Mouse (Mus musculus) lung, postnatal 36 days (tissue): Measurements from ENCODE around the gene Plxdc1.

Experiments used
- DNase-seq: peaks from one replicate; pipeline ENCODE4 v3.0.0; 2022; ENCODE audit warnings: mixed read lengths

Gene Plxdc1

DNA sequence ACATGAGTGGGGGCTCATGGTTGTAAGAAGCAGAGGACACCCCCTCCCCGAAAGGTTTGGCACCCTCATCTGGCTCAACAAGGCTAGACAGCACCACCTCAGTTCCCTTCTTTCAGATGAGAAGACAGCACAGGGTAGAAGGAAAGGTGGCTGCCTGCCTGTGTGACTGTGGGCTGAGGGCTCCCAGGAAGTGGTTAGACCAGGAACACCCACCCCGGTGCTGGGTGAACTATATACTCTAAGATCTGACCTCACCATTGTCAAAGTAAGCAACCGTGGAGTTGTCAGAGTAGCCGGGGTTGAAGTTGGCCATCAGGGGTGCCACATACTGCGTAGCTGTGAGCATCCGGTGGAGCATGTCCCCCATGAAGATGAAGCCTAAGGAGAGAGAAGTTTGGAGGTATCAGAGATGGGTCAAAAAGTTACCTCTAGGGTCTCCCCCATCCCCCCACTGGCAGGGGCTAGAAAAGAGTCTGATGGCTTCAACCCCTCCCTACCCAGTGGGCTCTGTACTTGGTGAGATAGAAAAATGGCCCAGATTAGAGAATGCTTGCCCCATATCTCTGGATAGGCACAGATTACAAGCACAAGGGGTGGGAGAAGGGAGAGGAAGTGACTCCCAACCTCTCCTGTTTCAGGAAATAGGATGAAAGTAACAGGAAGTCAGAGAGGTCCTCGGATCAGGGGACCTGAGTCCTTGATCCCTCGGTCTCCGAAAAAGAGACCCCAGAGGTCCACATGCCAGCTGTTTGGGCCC, 30.9 kb downstream of the Plxdc1 start:
- DNase-seq, result no peak

DNA sequence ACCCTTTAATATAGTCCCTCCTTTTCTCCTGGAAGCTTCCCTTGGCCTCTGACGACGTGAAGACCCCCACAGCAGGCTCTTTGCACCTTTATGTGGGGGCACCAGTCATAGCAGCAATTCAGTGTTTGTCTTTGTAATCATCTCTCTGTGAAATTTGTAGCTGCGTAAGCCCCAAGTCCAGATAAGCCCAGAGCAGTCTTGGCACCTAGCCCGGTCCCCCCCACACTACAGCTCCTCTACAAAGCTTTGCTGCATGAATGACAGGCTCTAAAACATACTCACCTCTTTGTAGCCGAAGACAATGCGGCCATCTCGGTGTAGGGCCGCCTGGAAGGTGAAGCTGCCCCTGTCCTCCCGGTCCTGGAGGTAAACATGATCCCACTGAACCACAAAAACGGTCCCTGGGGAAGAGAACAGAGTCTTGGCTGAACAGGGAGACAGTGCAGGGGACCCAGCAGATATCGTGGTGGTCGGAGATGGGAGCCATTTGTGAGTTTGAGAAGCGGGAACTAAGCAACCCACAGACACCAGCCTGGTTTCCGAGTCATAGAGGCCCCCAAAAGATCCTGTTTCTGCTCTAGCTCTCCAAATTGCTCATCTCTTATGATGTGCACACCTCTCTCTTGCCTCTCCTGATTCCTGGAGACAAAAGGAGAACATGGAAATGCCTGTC, 31.6 kb downstream of the Plxdc1 start:
- DNase-seq, result no peak

- DNase-seq, result no peak
Observed at GRCm38 (mm10) chr11:97953939-97954275, 32.3 kb downstream of the Plxdc1 start.

DNA sequence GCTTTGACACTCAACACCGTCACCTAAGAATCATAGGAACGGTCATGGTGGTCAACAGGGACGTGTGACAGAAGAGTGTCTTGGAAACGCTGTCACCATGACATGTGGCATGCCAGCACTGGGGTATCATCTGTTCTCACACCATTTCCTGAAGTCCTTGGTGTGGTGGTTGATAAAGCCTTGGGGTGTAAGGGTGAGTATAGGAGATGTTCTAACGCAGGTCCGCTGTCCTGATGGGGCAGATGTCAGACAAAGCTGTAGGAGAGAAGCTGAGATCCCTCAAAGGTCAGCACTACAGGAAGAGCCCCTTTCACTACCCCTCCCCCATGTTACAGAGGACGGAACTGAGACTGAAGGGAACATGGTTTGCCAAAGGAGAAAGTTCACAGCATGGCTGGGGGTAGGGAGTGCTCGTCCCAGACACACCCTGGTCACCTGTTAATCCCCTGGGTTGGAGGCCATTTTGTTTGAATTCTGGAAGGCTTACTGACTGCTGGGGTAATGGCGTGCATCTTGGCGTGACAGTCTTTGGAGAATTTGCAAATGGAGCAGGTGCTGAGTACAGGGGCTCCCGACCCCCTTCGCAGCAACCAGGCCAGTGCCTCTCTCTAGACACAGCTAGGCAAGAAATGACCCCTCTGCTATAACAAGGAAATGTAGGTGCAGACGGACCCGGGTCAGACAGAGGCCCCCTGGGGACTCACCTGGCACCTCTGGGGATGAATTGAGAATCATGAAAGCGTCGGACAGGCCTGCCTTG, 32.9 kb downstream of the Plxdc1 start:
- DNase-seq, result no peak

DNA sequence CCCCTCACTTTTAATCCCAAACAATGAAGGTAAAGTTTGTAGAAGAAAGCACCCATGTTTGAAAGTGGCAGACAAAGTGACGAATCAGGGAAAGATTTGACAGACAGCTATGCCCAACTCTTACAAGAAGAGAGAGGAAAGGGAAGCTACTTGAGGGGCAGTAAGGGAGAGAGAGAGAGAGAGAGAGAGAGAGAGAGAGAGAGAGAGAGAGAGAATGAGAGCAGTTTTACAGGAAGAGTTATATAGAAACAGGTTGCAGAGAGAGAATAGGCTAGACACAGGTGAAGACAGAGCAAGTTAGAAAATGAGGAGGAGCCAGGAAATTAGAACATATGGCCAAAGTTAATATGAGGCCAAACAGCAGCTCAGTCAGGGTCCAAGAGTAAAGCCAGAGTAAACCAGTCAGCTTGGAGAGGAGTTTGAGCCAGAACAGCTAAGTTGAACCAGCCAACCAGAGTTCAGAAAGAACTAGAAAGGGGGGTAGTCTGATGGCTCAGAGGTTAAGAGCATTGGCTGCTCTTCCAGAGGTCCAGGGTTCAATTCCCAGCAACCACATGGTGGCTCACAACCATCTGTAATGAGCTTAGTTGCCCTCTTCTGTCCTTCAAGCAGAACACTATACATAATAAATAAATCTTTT, 33.8 kb downstream of the Plxdc1 start:
- DNase-seq, result no peak

GRCm38 (mm10) chr11:97949703-97950475, 36.4 kb downstream of the Plxdc1 start:
- DNase-seq, result no peak

- DNase-seq, result peak; percentile 67
Observed at GRCm38 (mm10) chr11:97947426-97947825, 38.8 kb downstream of the Plxdc1 start.

- DNase-seq, result peak; percentile 48
Observed at GRCm38 (mm10) chr11:97945738-97946289, 40.4 kb downstream of the Plxdc1 start.

GRCm38 (mm10) chr11:97945031-97945430, 41.2 kb downstream of the Plxdc1 start:
- no peak for DNase-seq

DNA sequence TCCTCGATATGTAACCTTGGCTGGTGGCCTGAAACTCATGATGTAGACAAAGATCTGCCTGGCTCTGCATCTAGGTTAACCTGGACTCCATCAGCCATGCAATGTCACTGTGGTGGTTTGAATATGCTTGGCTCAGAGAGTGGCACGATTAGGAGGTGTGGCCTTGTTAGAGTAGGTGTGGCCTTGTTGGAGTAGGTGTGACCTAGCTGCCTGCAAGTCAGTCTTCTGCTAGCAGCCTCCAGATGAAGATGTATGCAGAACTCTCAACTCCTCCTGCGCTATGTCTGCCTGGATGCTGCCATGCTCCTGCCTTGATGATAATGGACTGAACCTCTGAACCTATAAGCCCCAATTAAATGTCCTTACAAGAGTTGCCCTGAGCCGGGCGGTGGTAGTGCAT, 43.0 kb downstream of the Plxdc1 start:
- no peak for DNase-seq

DNA sequence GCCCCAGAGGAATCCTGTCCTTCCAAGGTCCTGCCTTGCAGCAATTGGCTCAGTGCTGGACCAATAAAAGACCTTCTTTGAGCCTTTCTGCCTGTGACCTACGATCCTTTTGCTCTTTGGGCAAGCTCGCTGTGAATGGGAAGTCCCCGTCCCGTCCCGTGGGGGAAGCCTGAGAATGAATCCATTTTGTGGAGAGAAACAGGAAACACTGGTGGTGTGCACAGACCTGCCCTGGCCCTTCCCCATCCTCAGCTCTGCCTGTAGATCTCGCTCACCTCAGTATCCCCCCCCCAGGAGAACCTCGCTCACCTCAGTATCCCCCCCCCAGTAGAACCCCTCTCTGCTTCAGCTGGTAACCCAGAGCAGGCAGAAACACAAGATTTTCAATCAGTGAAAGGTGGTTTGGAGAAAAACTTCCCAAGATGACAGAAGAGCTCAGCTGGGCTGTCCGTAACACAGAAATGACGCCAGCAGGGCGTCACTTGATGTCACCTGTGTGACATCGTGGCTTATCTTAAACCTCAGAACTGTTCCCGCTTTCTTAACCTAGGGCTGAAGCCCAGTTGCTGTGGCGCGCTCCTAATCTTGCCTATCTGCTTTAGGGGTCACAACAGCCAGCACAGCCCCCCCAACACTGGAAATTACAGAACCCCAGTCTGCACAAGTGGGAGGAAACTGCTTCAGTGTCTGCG, 43.7 kb downstream of the Plxdc1 start:
- DNase-seq, result no peak

DNA sequence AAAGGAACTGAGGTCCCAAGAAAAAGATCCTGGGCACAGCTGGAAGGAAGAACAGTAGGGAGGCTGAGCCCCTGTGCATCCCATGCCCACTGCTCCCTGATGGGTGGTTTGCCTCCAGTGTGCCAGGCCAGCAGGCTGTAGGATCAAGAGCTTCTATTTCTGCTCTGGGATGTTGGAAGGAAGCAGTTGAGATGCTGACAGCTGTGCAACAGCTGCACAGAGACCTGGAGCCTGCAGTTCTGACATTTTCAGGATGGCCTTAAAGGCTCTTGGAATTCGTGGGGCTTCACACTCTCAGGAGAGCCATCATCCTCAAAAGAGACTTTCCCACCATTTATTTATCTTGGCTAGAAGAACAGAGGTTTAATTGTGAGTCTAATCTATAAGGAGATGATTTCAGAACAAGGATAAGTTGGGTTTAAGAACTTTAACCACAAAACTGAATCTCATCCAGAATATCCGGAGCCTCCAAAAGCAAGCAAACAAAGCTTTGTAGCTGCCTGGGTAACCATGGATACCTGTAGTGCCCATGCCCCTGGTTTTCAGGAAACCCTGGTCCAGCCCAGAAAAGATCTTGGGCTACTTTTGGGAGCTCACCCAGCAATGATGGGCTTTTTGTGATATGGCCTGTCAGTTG, 48.7 kb downstream of the Plxdc1 start:
- no peak for DNase-seq

- peak; percentile 81 for DNase-seq
Observed at GRCm38 (mm10) chr11:97936758-97937157, 49.5 kb downstream of the Plxdc1 start.

DNA sequence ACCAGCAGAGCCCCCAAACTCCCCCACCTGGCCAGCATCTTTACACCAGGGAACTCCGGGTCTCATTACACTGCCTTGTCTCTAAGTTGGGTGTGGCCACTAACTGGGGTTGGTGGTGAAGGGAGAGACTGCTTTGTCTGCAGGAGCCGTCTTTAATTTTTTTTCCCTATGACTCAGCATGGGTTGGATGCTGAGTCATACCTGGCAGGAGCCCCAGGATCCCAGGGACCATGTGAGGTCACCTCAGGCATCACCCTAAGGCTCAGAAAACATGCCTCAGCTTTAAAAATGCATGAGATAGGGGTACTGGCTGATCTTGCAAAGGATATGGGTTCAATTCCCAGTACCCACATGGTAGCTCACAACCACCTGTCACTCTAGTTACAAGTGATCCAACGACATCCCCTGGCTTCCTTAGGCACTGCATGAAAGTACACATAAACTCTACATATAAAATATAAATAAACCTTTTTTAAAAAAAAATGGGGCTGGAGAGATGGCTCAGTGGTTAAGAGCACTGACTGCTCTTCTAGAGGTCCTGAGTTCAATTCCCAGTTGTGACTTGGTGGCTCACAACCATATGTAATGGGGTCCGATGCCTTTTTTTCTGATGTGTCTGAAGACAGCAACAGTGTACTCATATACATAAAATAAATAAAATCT, 50.2 kb downstream of the Plxdc1 start:
- no peak for DNase-seq

DNA sequence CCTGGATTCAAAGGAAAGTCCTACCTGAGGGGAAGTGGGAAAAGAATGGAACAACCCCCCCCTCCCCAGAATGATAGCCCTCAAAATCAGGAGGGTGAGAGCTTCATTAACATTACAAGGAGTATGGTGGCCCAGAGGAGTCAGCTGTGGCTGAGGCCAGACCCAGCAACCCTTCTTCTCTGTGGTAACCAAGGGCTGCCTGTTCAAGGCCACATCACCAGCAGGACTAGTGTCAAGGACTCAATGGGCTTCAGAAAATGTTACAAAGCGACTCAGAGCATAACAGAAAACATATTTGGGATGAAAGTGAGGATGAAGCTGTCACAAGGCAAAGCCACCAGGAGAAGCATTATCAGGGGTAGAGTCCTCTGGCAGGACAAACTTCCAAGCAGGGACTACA, 52.7 kb downstream of the Plxdc1 start:
- no peak for DNase-seq

GRCm38 (mm10) chr11:97928905-97929304, 57.3 kb downstream of the Plxdc1 start:
- peak; percentile 29 for DNase-seq

- DNase-seq, result no peak
Observed at GRCm38 (mm10) chr11:97924217-97924616, 62.0 kb downstream of the Plxdc1 start.

- no peak for DNase-seq
Observed at GRCm38 (mm10) chr11:97923639-97924038, 62.6 kb downstream of the Plxdc1 start.

DNA sequence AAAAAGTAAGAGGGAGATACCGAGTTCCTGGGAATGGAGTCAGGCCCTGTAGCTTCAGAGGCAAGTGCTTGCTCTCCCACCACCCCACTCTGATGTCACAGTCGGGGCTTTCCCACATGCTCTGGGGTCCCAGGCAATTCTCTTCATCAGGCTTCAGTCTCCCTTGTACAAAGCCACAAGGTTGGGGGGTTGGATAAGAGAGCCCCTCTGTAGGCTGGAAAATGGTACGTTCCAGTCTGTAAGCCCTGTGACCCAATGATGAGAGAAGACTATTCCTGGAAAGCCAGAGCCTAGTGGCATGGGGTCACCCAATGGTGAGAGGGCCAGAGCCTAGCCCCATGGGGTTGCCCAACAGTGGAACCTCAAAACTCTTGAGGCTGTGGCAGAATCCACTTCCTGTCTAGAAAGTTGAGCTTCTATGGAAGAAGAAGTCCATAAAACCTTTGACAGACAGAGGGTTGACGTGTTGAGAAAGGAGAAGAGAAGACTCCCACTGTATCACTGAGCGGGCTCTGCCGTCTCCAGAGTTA, 70.2 kb downstream of the Plxdc1 start:
- DNase-seq, result peak; percentile 54

- DNase-seq, result no peak
Observed at GRCm38 (mm10) chr11:97915471-97915870, 70.8 kb downstream of the Plxdc1 start.
